Mouse (Mus musculus): ENCODE measurements around the gene Spock1.

- TF ChIP-seq CTCF (IDR thresholded peaks at IDR 0.05; ENCODE audit: extremely low read depth, insufficient read length, insufficient replicate concordance, low read depth, low read length) (no peak), POLR2A (IDR thresholded peaks at IDR 0.05; ENCODE audit: low read depth, low read length) (no peak)
Observed at GRCm38 (mm10) chr13:57431815-57432214, 476.3 kb downstream of the Spock1 start.

All from small intestine, adult 2 months (tissue).